Mouse (Mus musculus): ENCODE data around the gene Fez2. TPM values are rescaled to one million over a fixed set of nuclear protein-coding genes. Genes with fewer than 3 reads are reported as not detected.

Fez2 gene
- polyA plus RNA-seq, 1 experiment from 2014 or later = 39.2 TPM

GRCm38 (mm10) chr17:78376587-78376986, 41.4 kb downstream of the Fez2 start:
- H3K27me3 ChIP-seq (ENCODE audit: low read depth, poor library complexity, severe bottlenecking) = no peaks in the 10 kb centered on the region
- WGBS = 78% methylated on average over 8 of the region's 8 CpGs
- no peak overlapping the region for H3K4me3 ChIP-seq
- peaks cover 39% of the 10 kb centered on the region for H3K36me3 ChIP-seq
- H3K4me1 ChIP-seq = 0 out of 2 replicates have a peak, but pooled peaks cover 3% of the 10 kb centered on the region
- peak; percentile 28 for DNase-seq (ENCODE audit: low spot score)
- H3K27ac ChIP-seq = no peak overlapping the region
- no peaks in the 10 kb centered on the region for H3K9me3 ChIP-seq (replicated peaks)

DNA sequence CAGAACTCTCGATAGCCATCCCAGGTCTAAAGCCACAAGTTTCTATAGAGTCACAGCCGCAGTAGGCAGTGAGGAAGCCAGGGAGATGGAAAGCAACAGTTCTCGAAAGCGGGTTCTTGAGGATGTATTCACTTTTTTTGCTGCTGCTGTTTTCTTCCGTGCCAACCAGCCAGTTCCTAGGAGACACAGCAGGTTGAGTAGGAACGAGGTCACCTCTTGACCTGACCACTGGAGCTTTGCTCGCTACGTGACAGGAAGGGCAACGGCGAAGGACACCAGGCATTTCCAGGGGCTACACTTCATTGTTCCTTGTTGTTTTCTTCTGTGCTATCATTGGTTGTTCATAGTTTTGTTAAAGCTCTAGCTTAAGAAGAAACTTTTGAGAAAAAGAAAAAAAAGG, 43.2 kb downstream of the Fez2 start:
- no peaks in the 10 kb centered on the region for H3K27me3 ChIP-seq (ENCODE audit: low read depth, poor library complexity, severe bottlenecking)
- no peaks in the 10 kb centered on the region for H3K9me3 ChIP-seq (replicated peaks)
- H3K27ac ChIP-seq = no peak overlapping the region
- DNase-seq (ENCODE audit: low spot score) = peak; percentile 30
- 85% methylated on average over 10 of the region's 10 CpGs for WGBS
- peaks cover 30% of the 10 kb centered on the region for H3K36me3 ChIP-seq
- H3K4me3 ChIP-seq = no peak overlapping the region
- H3K4me1 ChIP-seq = 0 out of 2 replicates have a peak, but pooled peaks cover 3% of the 10 kb centered on the region

GRCm38 (mm10) chr17:78373849-78374248, 44.1 kb downstream of the Fez2 start:
- WGBS = 92% methylated on average over 8 of the region's 8 CpGs
- Histone ChIP-seq H3K4me3 (no peak overlapping the region), H3K36me3 (peaks cover 34% of the 10 kb centered on the region), H3K27me3 (ENCODE audit: low read depth, poor library complexity, severe bottlenecking) (no peaks in the 10 kb centered on the region), H3K27ac (no peak overlapping the region), H3K9me3 (replicated peaks) (no peaks in the 10 kb centered on the region), H3K4me1 (0 out of 2 replicates have a peak, but pooled peaks cover 3% of the 10 kb centered on the region)
- no peak for DNase-seq (ENCODE audit: low spot score)

- WGBS = 87% methylated on average over 6 of the region's 6 CpGs
- Histone ChIP-seq H3K4me1 (0 out of 2 replicates have a peak, but pooled peaks cover 3% of the 10 kb centered on the region), H3K4me3 (no peak overlapping the region), H3K9me3 (replicated peaks) (no peaks in the 10 kb centered on the region), H3K27me3 (ENCODE audit: low read depth, poor library complexity, severe bottlenecking) (no peaks in the 10 kb centered on the region), H3K27ac (no peak overlapping the region), H3K36me3 (peaks cover 37% of the 10 kb centered on the region)
- no peak for DNase-seq (ENCODE audit: low spot score)
Observed at GRCm38 (mm10) chr17:78373174-78373573, 44.8 kb downstream of the Fez2 start.

DNA sequence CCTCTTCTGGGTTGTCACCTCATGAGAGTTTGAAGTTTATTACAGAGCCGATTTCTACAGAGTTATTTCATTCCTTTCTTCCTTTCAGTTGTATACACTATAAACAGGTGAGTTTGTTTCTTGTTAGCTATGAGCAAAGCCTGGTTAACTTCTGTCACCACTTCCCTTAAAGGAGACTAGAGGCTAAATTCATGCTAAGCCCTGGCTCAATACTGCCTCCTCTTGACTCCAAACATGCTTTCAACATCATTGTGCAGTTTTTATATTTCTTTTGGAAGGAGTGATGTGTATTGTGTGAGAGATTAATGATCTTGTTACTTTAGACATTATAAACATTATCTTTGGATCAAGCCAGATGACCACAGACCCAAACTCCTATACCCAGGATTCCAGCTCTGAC, 47.5 kb downstream of the Fez2 start:
- H3K9me3 ChIP-seq (replicated peaks) = no peaks in the 10 kb centered on the region
- no peak overlapping the region for H3K27ac ChIP-seq
- 88% methylated on average over 1 of the region's 1 CpGs for WGBS
- H3K27me3 ChIP-seq (ENCODE audit: low read depth, poor library complexity, severe bottlenecking) = no peaks in the 10 kb centered on the region
- DNase-seq (ENCODE audit: low spot score) = no peak
- H3K4me1 ChIP-seq = peaks cover 7% of the 10 kb centered on the region; the same call in 1 of the 2 replicates
- H3K4me3 ChIP-seq = no peak overlapping the region
- H3K36me3 ChIP-seq = peaks cover 39% of the 10 kb centered on the region

DNA sequence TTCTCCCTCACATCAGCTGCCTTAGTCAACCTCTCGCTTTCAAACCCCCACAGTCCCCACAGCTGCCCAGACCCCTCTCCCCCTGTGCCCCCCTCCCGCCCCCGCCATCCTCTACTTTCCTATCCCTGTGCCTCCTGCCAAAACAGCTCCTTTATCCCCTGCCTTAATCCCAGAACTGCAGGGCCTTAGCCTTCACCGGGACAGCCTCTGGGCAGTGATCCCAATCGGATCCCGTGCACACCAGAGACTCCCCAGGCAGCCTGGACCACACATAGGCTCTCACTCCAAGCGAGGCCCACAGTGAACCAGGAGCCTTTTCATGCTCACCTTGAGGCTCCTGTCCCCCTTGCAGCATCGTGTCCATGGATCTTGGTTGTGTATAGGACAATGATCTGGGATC, 49.5 kb downstream of the Fez2 start:
- no peak for DNase-seq (ENCODE audit: low spot score)
- Histone ChIP-seq H3K36me3 (peaks cover 25% of the 10 kb centered on the region), H3K4me3 (no peak overlapping the region), H3K27ac (no peak overlapping the region), H3K9me3 (replicated peaks) (no peaks in the 10 kb centered on the region), H3K27me3 (ENCODE audit: low read depth, poor library complexity, severe bottlenecking) (no peaks in the 10 kb centered on the region), H3K4me1 (peaks cover 3% of the 10 kb centered on the region; the same call in 1 of the 2 replicates)
- 87% methylated on average over 8 of the region's 8 CpGs for WGBS

DNA sequence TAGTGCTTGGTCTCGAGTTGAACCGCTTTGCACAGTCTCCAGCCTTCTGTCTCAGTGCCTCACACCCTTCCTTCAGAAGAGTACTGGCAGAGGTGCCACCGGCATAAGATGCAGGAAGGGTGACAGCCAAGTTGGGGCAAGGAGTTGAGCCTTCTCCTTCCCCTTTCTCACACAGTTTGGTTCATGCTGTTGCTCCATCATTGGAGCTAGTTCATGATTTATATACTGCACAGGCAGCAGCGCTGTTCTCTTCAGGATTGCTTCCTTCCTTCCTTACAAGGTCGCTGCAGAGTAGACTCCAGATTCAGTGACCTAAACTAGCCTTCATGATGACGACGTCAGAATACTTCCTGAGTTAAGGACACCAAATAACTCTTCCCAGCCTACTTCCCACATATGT, 51.9 kb downstream of the Fez2 start:
- 76% methylated on average over 7 of the region's 7 CpGs for WGBS
- H3K27me3 ChIP-seq (ENCODE audit: low read depth, poor library complexity, severe bottlenecking) = no peaks in the 10 kb centered on the region
- no peak for DNase-seq (ENCODE audit: low spot score)
- no peak overlapping the region for H3K27ac ChIP-seq
- H3K36me3 ChIP-seq = peaks cover 22% of the 10 kb centered on the region
- H3K4me3 ChIP-seq = no peak overlapping the region
- H3K9me3 ChIP-seq (replicated peaks) = no peaks in the 10 kb centered on the region
- peaks cover 3% of the 10 kb centered on the region; the same call in 1 of the 2 replicates for H3K4me1 ChIP-seq

DNA sequence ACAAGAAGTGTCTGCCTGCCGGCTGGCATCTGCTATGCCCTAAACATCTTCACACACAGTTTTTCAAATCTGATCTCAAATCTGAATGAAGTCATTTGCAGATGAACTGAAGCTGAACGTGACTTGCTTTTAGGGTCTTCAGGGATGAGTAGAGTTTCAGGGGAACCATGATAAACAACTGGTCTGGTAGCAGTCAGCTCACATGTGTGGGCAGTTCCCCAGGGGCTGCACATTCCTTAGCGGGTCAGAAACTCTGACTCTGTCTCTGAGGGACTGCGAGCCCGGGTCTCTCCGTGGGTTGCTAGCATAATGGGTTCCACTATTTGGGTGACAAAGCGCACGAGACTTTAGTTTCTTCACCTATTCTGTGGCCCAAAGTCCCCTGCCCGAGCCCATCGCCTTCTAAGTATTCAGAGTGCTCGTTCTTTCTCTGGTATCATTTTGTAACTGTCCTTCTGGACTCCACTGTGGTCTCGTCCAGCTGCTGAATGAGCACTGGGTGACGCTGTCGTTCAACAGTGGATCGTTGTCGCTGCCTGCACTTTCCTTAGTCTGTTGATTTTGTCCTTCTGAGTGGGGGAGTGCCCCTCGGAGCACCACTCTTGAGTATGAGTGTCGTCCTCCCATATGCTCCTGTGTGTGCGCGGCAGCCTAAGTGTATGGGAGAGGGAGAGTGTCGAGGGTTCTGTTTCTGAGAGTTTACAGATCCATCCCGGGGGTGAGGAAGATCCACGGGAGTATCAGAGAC, 53.2 kb downstream of the Fez2 start:
- Histone ChIP-seq H3K9me3 (replicated peaks) (no peaks in the 10 kb centered on the region), H3K27ac (no peak overlapping the region), H3K4me1 (peaks cover 3% of the 10 kb centered on the region; the same call in 1 of the 2 replicates), H3K27me3 (ENCODE audit: low read depth, poor library complexity, severe bottlenecking) (no peaks in the 10 kb centered on the region), H3K4me3 (no peak overlapping the region), H3K36me3 (peaks cover 22% of the 10 kb centered on the region)
- WGBS = 94% methylated on average over 23 of the region's 23 CpGs
- no peak for DNase-seq (ENCODE audit: low spot score)

DNA sequence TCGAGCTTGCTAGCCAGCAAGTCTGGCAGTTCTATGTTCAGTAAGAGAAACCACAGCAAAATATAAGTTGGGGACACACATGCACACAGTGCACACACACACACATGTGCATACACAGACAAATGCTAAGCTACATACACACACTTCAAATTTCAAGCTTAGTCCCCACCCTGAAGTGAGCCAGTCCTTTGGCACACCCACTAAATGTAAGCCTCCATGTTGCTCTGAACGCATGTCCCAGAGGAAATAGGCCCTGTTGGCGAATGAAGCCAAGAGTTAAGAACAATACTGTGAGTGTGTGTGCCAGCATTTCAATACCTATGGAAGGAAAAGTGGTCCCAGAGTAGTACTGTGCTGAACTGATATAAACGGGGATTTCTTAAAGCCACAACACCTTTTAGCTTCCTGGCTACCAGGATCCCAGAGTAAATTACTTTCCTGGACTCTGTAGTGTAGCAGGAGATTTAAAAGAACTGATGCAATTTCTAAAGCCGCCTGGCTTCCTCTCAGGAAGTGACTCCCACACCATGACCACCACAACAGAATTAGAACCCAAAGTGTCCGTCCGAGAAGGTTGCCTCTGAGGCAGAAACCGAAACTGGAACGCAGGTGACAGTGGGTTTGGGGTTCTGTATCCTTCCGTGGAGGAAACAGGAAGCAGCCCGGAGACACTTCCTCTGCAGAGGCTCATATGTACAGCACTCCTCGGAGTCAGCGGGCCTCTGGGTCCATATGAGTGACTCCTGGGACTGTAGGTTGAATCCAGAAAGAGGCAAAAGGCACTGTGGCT, 55.8 kb downstream of the Fez2 start:
- H3K4me3 ChIP-seq = no peak overlapping the region
- peaks cover 3% of the 10 kb centered on the region; the same call in 1 of the 2 replicates for H3K4me1 ChIP-seq
- H3K36me3 ChIP-seq = peaks cover 2% of the 10 kb centered on the region; the same call in 1 of the 2 replicates
- H3K27me3 ChIP-seq (ENCODE audit: low read depth, poor library complexity, severe bottlenecking) = no peaks in the 10 kb centered on the region
- WGBS = 90% methylated on average over 13 of the region's 13 CpGs
- no peaks in the 10 kb centered on the region for H3K9me3 ChIP-seq (replicated peaks)
- H3K27ac ChIP-seq = no peak overlapping the region
- DNase-seq (ENCODE audit: low spot score) = no peak

- no peaks in the 10 kb centered on the region for H3K9me3 ChIP-seq (replicated peaks)
- WGBS = 89% methylated on average over 7 of the region's 7 CpGs
- no peak overlapping the region for H3K4me3 ChIP-seq
- 0 out of 2 replicates have a peak, but pooled peaks cover 5% of the 10 kb centered on the region for H3K4me1 ChIP-seq
- peaks cover 10% of the 10 kb centered on the region for H3K36me3 ChIP-seq
- DNase-seq (ENCODE audit: low spot score) = no peak
- H3K27me3 ChIP-seq (ENCODE audit: low read depth, poor library complexity, severe bottlenecking) = no peaks in the 10 kb centered on the region
- H3K27ac ChIP-seq = no peak overlapping the region
Observed at GRCm38 (mm10) chr17:78358251-78358726, 59.7 kb downstream of the Fez2 start.

GRCm38 (mm10) chr17:78357753-78358152, 60.2 kb downstream of the Fez2 start:
- Histone ChIP-seq H3K27me3 (ENCODE audit: low read depth, poor library complexity, severe bottlenecking) (no peaks in the 10 kb centered on the region), H3K36me3 (peaks cover 10% of the 10 kb centered on the region), H3K27ac (no peak overlapping the region), H3K4me1 (0 out of 2 replicates have a peak, but pooled peaks cover 5% of the 10 kb centered on the region), H3K4me3 (no peak overlapping the region), H3K9me3 (replicated peaks) (no peaks in the 10 kb centered on the region)
- 66% methylated on average over 4 of the region's 4 CpGs for WGBS
- DNase-seq (ENCODE audit: low spot score) = no peak

DNA sequence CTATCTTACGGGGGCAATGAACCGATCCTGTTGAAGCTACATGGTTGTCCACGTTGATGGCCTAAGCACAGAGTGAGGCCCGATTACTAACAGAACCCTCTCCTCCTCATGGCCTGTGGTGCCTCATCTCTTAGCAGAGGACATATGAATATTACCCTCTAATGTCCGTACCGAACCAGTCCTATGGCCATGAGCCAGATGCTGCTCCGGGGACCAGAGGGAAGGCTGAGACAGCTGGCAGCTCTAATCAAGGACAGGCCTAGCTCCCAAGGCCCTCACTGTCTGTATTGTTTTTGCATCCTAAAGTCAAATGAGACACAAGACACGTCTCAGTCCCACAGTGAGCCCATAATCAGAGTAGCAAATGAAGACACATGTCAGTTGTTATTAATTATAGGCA, 62.3 kb downstream of the Fez2 start:
- 90% methylated on average over 8 of the region's 8 CpGs for WGBS
- 0 out of 2 replicates have a peak, but pooled peaks cover 9% of the 10 kb centered on the region for H3K4me1 ChIP-seq
- peaks cover 14% of the 10 kb centered on the region for H3K36me3 ChIP-seq
- H3K4me3 ChIP-seq = no peak overlapping the region
- H3K27me3 ChIP-seq (ENCODE audit: low read depth, poor library complexity, severe bottlenecking) = no peaks in the 10 kb centered on the region
- no peaks in the 10 kb centered on the region for H3K9me3 ChIP-seq (replicated peaks)
- H3K27ac ChIP-seq = no peak overlapping the region
- no peak for DNase-seq (ENCODE audit: low spot score)

- Histone ChIP-seq H3K9me3 (replicated peaks) (no peaks in the 10 kb centered on the region), H3K36me3 (peaks cover 15% of the 10 kb centered on the region), H3K27ac (no peak overlapping the region), H3K4me1 (0 out of 2 replicates have a peak, but pooled peaks cover 9% of the 10 kb centered on the region), H3K27me3 (ENCODE audit: low read depth, poor library complexity, severe bottlenecking) (no peaks in the 10 kb centered on the region), H3K4me3 (no peak overlapping the region)
- WGBS = 91% methylated on average over 12 of the region's 12 CpGs
- DNase-seq (ENCODE audit: low spot score) = no peak
Observed at GRCm38 (mm10) chr17:78354871-78355270, 63.1 kb downstream of the Fez2 start.
